In the genomic region with DNA sequence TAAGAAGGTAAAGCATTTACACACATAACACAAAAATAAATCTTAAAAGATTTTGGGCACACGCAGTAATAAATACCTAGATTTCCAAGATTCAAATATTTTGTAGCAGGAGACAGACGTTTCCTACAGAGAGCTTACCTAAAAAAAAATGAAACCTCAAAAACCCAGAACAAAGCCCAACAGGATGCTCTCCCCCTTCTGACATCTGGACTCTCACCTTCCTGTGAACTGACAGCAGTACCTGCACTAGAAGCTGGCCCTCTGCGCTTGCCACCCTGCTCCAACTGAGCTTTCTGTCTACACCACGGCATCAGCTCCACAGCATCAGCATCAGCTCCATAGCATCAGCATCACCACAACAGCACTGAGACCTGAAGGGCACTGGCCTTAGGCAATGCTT, we compare ENCODE assay signal across 20 mouse cellular contexts. TPM values are rescaled to one million over a fixed set of nuclear protein-coding genes. Genes with fewer than 3 reads are reported as not detected.
DNase-seq lines count a peak whose midpoint lies in the region; ATAC-seq lines count a peak whose summit lies in the region.
"Had no signal": no experiment of that assay in that cellular context is flagged by ENCODE, and none has a peak within 500 bp of the region (broad histone marks: within the 10 kb centered on the region; RNA-seq: fewer than 3 reads in every experiment).

No protein-coding gene starts in this region.

- DNase-seq in midbrain, embryonic 11.5 days (ENCODE audit: low spot score, missing footprints) = peak; percentile 44
- peak; percentile 31 for DNase-seq in CD4-positive helper T cell, adult 2 months (ENCODE audit: low read depth, low spot score)
- peak; percentile 47 for DNase-seq in CD4-positive, CD25-positive, alpha-beta regulatory T cell, adult 2 months (ENCODE audit: low read depth, low spot score)
- peak; percentile 56 for DNase-seq in induced T-regulatory cell, adult 2 months (ENCODE audit: low read depth)
- no peak for DNase-seq in kidney, postnatal 36 days
- DNase-seq in spleen, postnatal 14 days (ENCODE audit: low spot score in 2 of 2) = no peak
- DNase-seq: adrenal gland, postnatal 25 days; cerebellum, adult 18-20 months; cerebellum, adult 9-11 months; cerebellum, postnatal 36 days; forebrain, postnatal 0 days; gastrocnemius, postnatal 14 days had no signal

- no peak overlapping the region for H3K4me3 ChIP-seq in midbrain, embryonic 11.5 days (ENCODE audit: low read depth, low read length)
- no peak overlapping the region for H3K4me3 ChIP-seq in midbrain, embryonic 13.5 days (replicated peaks)
- H3K4me3 ChIP-seq: embryonic facial prominence, embryonic 10.5 days; forebrain, embryonic 13.5 days; heart, adult 2 months; heart, embryonic 12.5 days; hindbrain, embryonic 12.5 days had no signal

- no peaks in the 10 kb centered on the region; the same call in 1 of the 2 replicates for H3K9me3 ChIP-seq in midbrain, embryonic 11.5 days (ENCODE audit: control insufficient read depth, low read length)
- no peaks in the 10 kb centered on the region for H3K9me3 ChIP-seq in midbrain, embryonic 13.5 days
- H3K9me3 ChIP-seq: embryonic facial prominence, embryonic 10.5 days; forebrain, embryonic 13.5 days; heart, embryonic 12.5 days; hindbrain, embryonic 12.5 days had no signal

- no peak overlapping the region for H3K4me2 ChIP-seq in midbrain, embryonic 11.5 days
- no peak overlapping the region for H3K4me2 ChIP-seq in midbrain, embryonic 13.5 days (replicated peaks)
- H3K4me2 ChIP-seq: forebrain, embryonic 13.5 days; hindbrain, embryonic 12.5 days had no signal

- ATAC-seq in midbrain, embryonic 11.5 days (ENCODE audit: low FRiP score) = no peak
- no peak for ATAC-seq in midbrain, embryonic 13.5 days
- ATAC-seq: forebrain, embryonic 13.5 days; Patski had no signal

- H3K36me3 ChIP-seq in midbrain, embryonic 11.5 days (ENCODE audit: control insufficient read depth, insufficient read depth, low read length) = peaks cover 7% of the 10 kb centered on the region; the same call in 1 of the 2 replicates
- peaks cover 43% of the 10 kb centered on the region for H3K36me3 ChIP-seq in midbrain, embryonic 13.5 days

- no peak overlapping the region for H3K9ac ChIP-seq in midbrain, embryonic 11.5 days (ENCODE audit: low read length)
- no peak overlapping the region for H3K9ac ChIP-seq in midbrain, embryonic 13.5 days (replicated peaks)
- H3K9ac ChIP-seq: forebrain, embryonic 13.5 days; forebrain, postnatal 0 days; heart, embryonic 12.5 days; hindbrain, embryonic 12.5 days had no signal

- H3K4me1 ChIP-seq in midbrain, embryonic 11.5 days (ENCODE audit: control insufficient read depth, insufficient read depth, low read length) = peaks cover 12% of the 10 kb centered on the region
- peaks cover 23% of the 10 kb centered on the region for H3K4me1 ChIP-seq in midbrain, embryonic 13.5 days (replicated peaks)

- 94% methylated on average over 4 of the region's 4 CpGs for WGBS in midbrain, embryonic 11.5 days
- WGBS in midbrain, embryonic 13.5 days = 96% methylated on average over 4 of the region's 4 CpGs

- no peaks in the 10 kb centered on the region for H3K27me3 ChIP-seq in midbrain, embryonic 11.5 days (ENCODE audit: control insufficient read depth, insufficient read depth, low read length)
- no peaks in the 10 kb centered on the region for H3K27me3 ChIP-seq in midbrain, embryonic 13.5 days
- H3K27me3 ChIP-seq: CH12.LX; forebrain, embryonic 13.5 days; heart, embryonic 12.5 days; hindbrain, embryonic 12.5 days; Patski had no signal

- no peak overlapping the region for H3K27ac ChIP-seq in midbrain, embryonic 11.5 days (ENCODE audit: low read depth, low read length)
- H3K27ac ChIP-seq in midbrain, embryonic 13.5 days = no peak overlapping the region
- H3K27ac ChIP-seq: forebrain, embryonic 13.5 days had no signal

RNA-seq across cellular contexts. Expression of a gene that starts 19.1 kb away (rescaled TPM):
- polyA plus RNA-seq in midbrain, embryonic 11.5 days (2014; fragmentation: Nextera tagmentation; extraction: Ambion mirVana) = 31.1 and 37.1 TPM in 2 replicates
- polyA plus RNA-seq in midbrain, embryonic 13.5 days (2015; fragmentation: Nextera tagmentation; extraction: Ambion mirVana) = 39.3 and 39.5 TPM in 2 replicates

Comparison
In these comparisons a context has a peak if more than half of its experiments do, and no peak if none do; other contexts are left out.
1. DNase-seq: peak in midbrain, embryonic 11.5 days (single experiment), CD4-positive helper T cell, adult 2 months (single experiment), CD4-positive, CD25-positive, alpha-beta regulatory T cell, adult 2 months (single experiment) and induced T-regulatory cell, adult 2 months (single experiment); none in kidney, postnatal 36 days (0 of 2) and spleen, postnatal 14 days (0 of 2).